Mouse (Mus musculus): ENCODE measurements around the gene Nfx1. TPM values are rescaled to one million over a fixed set of nuclear protein-coding genes. Genes with fewer than 3 reads are reported as not detected.
A peak's percentile ranks its signal among the peaks of the same experiment; 100 is the strongest.

The Nfx1 gene
- total and polyA plus RNA-seq, 2 experiments from 2014 or later, result 27.2 to 32.5 TPM

DNA sequence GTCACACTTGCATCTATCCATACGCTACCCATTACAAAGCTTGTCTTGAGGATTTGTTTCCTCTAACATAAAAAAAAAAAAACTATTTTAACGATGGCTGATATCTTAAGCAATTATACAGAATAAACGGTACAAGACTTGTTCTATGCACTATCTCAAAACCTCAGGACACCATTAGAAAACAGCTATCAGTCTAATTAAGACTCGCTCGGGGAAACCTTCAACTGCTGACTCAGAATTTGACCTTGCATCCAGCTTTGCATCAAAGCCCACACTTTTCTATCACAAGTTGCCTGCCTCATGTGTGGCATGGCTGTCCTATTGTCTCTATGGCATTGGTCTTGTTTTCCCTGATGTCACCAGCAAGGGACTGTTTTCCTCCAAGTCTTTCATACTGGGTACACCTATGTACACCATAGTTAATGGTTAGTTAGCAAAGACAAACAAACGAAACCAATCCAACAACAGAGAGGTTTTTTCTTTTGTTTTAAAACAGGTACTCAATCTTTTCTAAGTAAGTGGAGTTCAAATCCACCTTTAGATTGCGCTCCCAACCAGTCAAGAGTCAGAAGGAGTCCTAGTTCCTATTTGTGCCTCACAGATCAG, 24.1 kb upstream of the Nfx1 start:
- WGBS, result 85% methylated on average over 7 of the region's 7 CpGs
- peaks cover 42% of the 10 kb centered on the region for H3K36me3 ChIP-seq (replicated peaks; ENCODE audit: control insufficient read depth, insufficient read depth, low read length)
- no peaks in the 10 kb centered on the region for H3K9me3 ChIP-seq (replicated peaks; ENCODE audit: control insufficient read depth, low read length)
- peak overlapping the region; percentile 71 for H3K4me2 ChIP-seq (ENCODE audit: low read depth, low read length)
- DNase-seq (ENCODE audit: low spot score) (no peak), ATAC-seq (ENCODE audit: insufficient read depth, low read depth) (no peak)
- no peak overlapping the region for H3K27ac ChIP-seq (ENCODE audit: low read depth)
- H3K4me1 ChIP-seq (ENCODE audit: control insufficient read depth, insufficient read depth), result peaks cover 17% of the 10 kb centered on the region
- peak overlapping the region; percentile 80 for H3K4me3 ChIP-seq (ENCODE audit: low read depth, low read length)
- H3K9ac ChIP-seq (replicated peaks; ENCODE audit: low read depth, low read length), result peak overlapping the region; percentile 83
- no peak for TF ChIP-seq CTCF (IDR thresholded peaks at IDR 0.05; ENCODE audit: low read depth)
- TF ChIP-seq EP300 (IDR thresholded peaks at IDR 0.05; ENCODE audit: low read depth), result no peak
- no peaks in the 10 kb centered on the region for H3K27me3 ChIP-seq (ENCODE audit: control insufficient read depth, insufficient read depth, low read length)

DNA sequence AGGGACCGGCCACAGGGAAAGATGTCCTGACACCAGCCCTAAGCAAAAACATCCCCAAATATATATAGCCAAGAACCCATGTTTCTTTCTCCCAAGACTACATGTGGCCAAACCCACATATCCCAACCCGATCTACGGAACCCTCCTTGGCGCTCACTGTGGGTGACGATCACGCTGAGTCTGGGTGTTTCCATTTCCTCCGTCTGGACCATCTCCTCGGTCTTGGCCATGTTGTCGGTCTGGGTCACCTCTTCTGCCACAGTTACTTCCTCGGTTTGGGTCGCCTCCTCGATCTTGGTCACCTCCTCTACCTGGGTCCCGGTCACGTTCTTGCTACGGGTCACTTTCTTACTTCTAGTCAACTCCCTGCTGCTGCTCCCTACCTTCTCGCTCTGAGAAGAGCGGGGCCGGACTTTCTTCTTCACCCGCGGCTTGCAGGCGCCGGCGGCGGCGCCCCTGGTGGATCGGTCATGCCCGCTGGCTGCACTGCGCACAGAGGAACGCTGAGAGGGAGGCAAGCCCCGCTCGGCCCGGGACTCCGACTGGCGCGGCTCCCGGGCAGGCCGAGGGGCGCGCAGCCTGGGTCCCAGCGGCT, 23.0 kb upstream of the Nfx1 start:
- peak; percentile 62 for ATAC-seq (ENCODE audit: insufficient read depth, low read depth)

DNA sequence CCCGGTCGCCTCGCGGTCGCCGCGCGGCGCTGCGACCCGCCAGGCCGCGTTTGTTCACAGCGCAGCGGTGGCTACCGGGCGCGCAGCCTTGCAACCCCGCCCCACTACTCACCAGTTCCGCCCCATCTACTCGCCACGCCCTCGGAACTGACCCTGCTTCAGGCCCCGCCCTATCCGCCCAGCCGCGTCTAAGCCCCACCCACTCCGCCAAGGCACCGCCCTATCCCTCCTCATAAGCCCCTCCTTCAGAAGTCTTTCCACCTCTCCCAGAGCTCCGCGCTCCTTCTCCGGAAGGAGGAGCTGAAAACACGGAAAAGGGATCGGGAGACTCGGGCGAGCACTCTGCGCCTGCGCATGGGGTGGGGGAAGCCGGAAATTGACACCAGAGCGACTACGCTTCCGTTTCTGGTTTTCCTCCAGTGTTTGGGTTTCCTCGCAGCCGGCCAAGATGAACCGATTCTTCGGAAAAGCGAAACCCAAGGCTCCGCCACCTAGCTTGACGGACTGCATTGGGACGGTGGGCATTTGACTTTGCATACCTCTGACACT, 22.5 kb upstream of the Nfx1 start, which contains the start of the genes Bag1 and Chmp5:
Gene Bag1, minus strand, starts transcription at position 135 of the 549 bp plus-strand sequence.
Gene Chmp5, plus strand, starts transcription at position 248 of the 549 bp plus-strand sequence.
- peak; percentile 98 for ATAC-seq (ENCODE audit: insufficient read depth, low read depth)
- H3K9me3 ChIP-seq (replicated peaks; ENCODE audit: control insufficient read depth, low read length), result no peaks in the 10 kb centered on the region
- H3K27ac ChIP-seq (ENCODE audit: low read depth), result peak within 1 kb of the TSS; percentile 89
- WGBS, result 0% methylated on average over 42 of the region's 50 CpGs
- peaks cover 38% of the 10 kb centered on the region for H3K36me3 ChIP-seq (replicated peaks; ENCODE audit: control insufficient read depth, insufficient read depth, low read length)
- peak within 1 kb of the TSS; percentile 75 for H3K4me2 ChIP-seq (ENCODE audit: low read depth, low read length)
- H3K9ac ChIP-seq (replicated peaks; ENCODE audit: low read depth, low read length), result peak within 1 kb of the TSS; percentile 83
- DNase-seq (ENCODE audit: low spot score), result peak; percentile 100
- peaks cover 17% of the 10 kb centered on the region for H3K4me1 ChIP-seq (ENCODE audit: control insufficient read depth, insufficient read depth)
- H3K27me3 ChIP-seq (ENCODE audit: control insufficient read depth, insufficient read depth, low read length), result no peaks in the 10 kb centered on the region
- no peak for TF ChIP-seq EP300 (IDR thresholded peaks at IDR 0.05; ENCODE audit: low read depth)
- peak; percentile 25 for TF ChIP-seq CTCF (IDR thresholded peaks at IDR 0.05; ENCODE audit: low read depth)
- H3K4me3 ChIP-seq (ENCODE audit: low read depth, low read length), result peak within 1 kb of the TSS; percentile 80

More for the DNA sequence above, 23.0 kb upstream of the Nfx1 start:
- Histone ChIP-seq H3K27me3 (ENCODE audit: control insufficient read depth, insufficient read depth, low read length) (no peaks in the 10 kb centered on the region), H3K27ac (ENCODE audit: low read depth) (peak overlapping the region; percentile 89), H3K9ac (replicated peaks; ENCODE audit: low read depth, low read length) (peak overlapping the region; percentile 83), H3K36me3 (replicated peaks; ENCODE audit: control insufficient read depth, insufficient read depth, low read length) (peaks cover 38% of the 10 kb centered on the region), H3K4me3 (ENCODE audit: low read depth, low read length) (peak overlapping the region; percentile 80), H3K9me3 (replicated peaks; ENCODE audit: control insufficient read depth, low read length) (no peaks in the 10 kb centered on the region), H3K4me1 (ENCODE audit: control insufficient read depth, insufficient read depth) (peaks cover 17% of the 10 kb centered on the region), H3K4me2 (ENCODE audit: low read depth, low read length) (peak overlapping the region; percentile 71)
- TF ChIP-seq CTCF (IDR thresholded peaks at IDR 0.05; ENCODE audit: low read depth) (no peak), EP300 (IDR thresholded peaks at IDR 0.05; ENCODE audit: low read depth) (no peak)
- DNase-seq (ENCODE audit: low spot score), result no peak
- WGBS, result 0% methylated on average over 39 of the region's 40 CpGs

DNA sequence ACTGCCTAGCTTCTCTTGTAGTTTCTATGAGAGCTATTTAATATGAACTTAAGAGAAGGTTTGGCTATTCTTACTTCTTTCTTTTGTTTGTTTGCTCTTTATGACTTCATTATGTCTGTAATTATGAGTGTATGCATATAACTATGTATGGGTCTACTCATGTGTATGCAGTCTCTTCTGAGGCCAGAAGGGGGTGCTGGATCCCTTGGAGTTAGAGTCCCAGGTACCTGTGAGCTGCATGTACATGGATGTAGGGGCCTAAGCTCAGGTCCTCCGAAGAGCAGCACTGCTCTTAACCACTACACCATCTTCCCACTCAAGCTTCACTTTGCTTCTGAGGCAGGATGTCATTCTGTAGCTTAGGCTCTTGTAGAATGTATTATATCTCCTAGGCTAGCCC, 17.2 kb upstream of the Nfx1 start:
- Histone ChIP-seq H3K27ac (ENCODE audit: low read depth) (no peak overlapping the region), H3K4me1 (ENCODE audit: control insufficient read depth, insufficient read depth) (peaks cover 5% of the 10 kb centered on the region; the same call in 1 of the 2 replicates), H3K4me2 (ENCODE audit: low read depth, low read length) (no peak overlapping the region), H3K9me3 (replicated peaks; ENCODE audit: control insufficient read depth, low read length) (no peaks in the 10 kb centered on the region), H3K9ac (replicated peaks; ENCODE audit: low read depth, low read length) (no peak overlapping the region), H3K27me3 (ENCODE audit: control insufficient read depth, insufficient read depth, low read length) (no peaks in the 10 kb centered on the region), H3K4me3 (ENCODE audit: low read depth, low read length) (no peak overlapping the region), H3K36me3 (replicated peaks; ENCODE audit: control insufficient read depth, insufficient read depth, low read length) (peaks cover 54% of the 10 kb centered on the region)
- peak; percentile 36 for TF ChIP-seq CTCF (IDR thresholded peaks at IDR 0.05; ENCODE audit: low read depth)
- TF ChIP-seq EP300 (IDR thresholded peaks at IDR 0.05; ENCODE audit: low read depth), result no peak
- WGBS, result 83% methylated on average over 1 of the region's 1 CpGs
- no peak for ATAC-seq (ENCODE audit: insufficient read depth, low read depth)
- DNase-seq (ENCODE audit: low spot score), result no peak

DNA sequence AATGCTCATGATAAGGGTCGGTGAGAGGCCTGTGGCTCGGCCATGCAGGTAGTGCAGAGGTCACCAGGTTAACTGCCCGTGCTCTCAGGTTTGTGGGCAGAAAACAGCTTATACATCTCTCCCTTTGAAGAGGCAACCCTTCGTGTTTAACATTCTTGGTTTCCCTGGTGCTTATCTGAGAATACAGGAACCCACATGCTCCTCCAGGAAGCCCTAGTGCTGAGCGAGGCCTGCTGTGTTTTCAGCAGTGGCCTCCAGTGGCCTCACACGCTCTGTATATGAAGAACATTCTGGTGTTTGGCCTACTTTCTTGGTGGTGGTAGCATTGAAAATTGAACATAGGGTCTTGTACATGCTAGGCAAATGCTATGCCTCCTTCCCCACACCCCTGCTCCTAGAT, 14.8 kb upstream of the Nfx1 start:
- peaks cover 76% of the 10 kb centered on the region for H3K36me3 ChIP-seq (replicated peaks; ENCODE audit: control insufficient read depth, insufficient read depth, low read length)
- 70% methylated on average over 6 of the region's 6 CpGs for WGBS

More for the DNA sequence above, 14.8 kb upstream of the Nfx1 start:
- ATAC-seq (ENCODE audit: insufficient read depth, low read depth) (no peak), DNase-seq (ENCODE audit: low spot score) (no peak)
- H3K4me1 ChIP-seq (ENCODE audit: control insufficient read depth, insufficient read depth), result no peaks in the 10 kb centered on the region
- H3K27me3 ChIP-seq (ENCODE audit: control insufficient read depth, insufficient read depth, low read length), result no peaks in the 10 kb centered on the region
- no peak overlapping the region for H3K4me2 ChIP-seq (ENCODE audit: low read depth, low read length)
- H3K4me3 ChIP-seq (ENCODE audit: low read depth, low read length), result no peak overlapping the region
- no peaks in the 10 kb centered on the region for H3K9me3 ChIP-seq (replicated peaks; ENCODE audit: control insufficient read depth, low read length)
- H3K27ac ChIP-seq (ENCODE audit: low read depth), result no peak overlapping the region
- H3K9ac ChIP-seq (replicated peaks; ENCODE audit: low read depth, low read length), result no peak overlapping the region
- TF ChIP-seq CTCF (IDR thresholded peaks at IDR 0.05; ENCODE audit: low read depth), result no peak
- no peak for TF ChIP-seq EP300 (IDR thresholded peaks at IDR 0.05; ENCODE audit: low read depth)
